Mouse (Mus musculus): ENCODE measurements at regions not wholly inside any gene's neighbourhood (a gene's known extent, or its start where the extent isn't known, plus 50 kb on each side); places are given as distances from the start of the nearest gene placed in this dataset.
A peak's percentile ranks its signal among the peaks of the same experiment; 100 is the strongest.

DNA sequence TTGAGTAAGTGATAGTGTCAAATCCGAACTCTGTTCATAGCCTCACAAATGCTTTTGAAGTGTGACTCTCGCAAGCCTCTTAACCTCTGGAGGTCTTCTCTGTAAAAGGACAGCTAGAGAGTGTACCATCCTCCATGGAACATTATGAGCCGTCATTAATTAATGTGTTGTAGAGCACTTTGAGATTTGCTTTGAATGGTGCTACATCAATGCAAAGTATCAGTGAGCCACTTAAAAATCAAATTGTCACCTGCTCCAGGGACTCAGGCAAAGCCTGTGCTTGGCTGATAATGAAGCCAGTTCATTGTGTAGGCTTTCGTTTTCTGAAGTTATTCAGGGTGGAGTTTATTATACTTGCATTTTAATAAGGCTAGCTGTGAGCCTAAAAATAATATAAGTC, 801.8 kb upstream of the B3galt2 start:
- TF ChIP-seq CTCF (conservative IDR thresholded peaks at IDR 0.05), result no peak

DNA sequence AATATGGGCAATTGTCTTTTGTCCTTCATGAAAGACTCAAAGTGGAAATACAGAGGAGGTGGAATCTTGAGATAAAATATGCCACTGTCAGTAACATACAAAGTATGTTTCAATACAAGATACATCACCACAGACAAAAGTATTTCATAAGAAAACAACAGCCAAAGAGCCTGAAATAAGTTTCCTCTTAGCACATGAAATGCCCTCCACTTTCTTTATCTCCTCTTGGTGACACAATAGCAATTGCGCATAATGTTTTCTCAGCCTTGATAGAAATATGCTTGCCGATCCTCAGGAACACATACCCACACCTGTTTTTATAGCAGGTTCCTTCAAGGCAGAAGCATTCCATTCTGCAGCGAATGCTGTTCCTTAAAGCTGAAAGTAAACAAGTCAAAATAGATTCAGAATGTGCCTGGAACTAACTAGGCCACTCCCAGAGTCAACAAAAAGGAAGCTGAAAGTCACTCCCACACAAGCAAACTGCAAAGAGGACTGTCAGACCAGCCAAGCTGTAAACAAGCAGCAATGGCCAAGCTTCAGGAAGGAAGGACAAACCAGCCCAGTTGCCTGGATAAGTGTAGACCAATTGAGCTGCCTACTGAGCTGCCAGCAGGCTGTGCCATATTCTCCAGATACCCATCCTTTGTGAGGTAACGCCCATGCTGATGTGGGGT, 773.3 kb upstream of the B3galt2 start:
- no peak for TF ChIP-seq CTCF (conservative IDR thresholded peaks at IDR 0.05)
- no peak for DNase-seq (ENCODE audit: low spot score in 2 of 2)
- Histone ChIP-seq H3K27ac (no peak overlapping the region), H3K4me3 (no peak overlapping the region)

More for the DNA sequence above, 801.8 kb upstream of the B3galt2 start:
- no peak for DNase-seq (ENCODE audit: low spot score in 2 of 2)
- no peak overlapping the region for H3K4me3 ChIP-seq
- H3K27ac ChIP-seq, result no peak overlapping the region

DNA sequence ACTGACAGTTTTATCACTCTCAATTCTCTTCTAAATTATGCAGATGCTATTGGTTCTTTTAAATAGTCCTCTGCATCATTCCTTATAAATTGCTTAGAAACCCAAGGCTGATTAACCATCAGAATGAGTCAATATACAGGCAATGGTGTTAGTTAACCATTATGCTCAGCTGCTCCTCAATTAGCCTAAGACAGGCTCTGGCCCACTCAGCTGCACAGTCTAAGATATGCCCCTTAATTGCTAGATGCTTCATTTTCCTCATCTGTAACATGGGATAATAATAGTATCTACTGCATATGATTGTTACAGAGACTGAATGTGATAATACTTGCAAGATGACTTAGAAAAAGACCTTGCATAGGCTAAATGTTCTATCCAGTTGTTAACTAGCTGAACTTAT, 748.6 kb upstream of the B3galt2 start:
- no peak overlapping the region for H3K27ac ChIP-seq
- no peak overlapping the region for H3K4me3 ChIP-seq
- DNase-seq (ENCODE audit: low spot score in 2 of 2), result no peak
- no peak for TF ChIP-seq CTCF (conservative IDR thresholded peaks at IDR 0.05)

DNA sequence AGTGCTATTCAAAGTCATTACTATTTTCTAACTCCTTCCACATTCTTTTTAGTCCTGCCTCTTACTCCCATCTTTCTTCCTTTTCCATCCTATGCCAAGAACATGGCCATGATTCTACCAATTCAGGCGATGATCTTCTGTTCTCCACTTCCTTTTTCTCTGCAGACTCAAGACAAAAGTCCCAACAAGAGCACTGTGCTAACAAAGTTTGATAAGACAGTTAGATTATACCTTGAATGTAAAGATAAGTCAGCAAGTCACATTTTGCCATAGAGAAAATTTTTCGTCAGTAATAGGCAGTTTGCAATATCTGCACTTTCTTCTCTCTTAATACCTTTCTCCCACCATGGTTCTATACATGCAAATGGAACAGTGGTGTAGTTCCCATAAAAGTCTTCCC, 747.3 kb upstream of the B3galt2 start:
- Histone ChIP-seq H3K4me3 (no peak overlapping the region), H3K27ac (no peak overlapping the region)
- no peak for TF ChIP-seq CTCF (conservative IDR thresholded peaks at IDR 0.05)
- DNase-seq (ENCODE audit: low spot score in 2 of 2), result no peak

GRCm38 (mm10) chr1:142894145-142894544, 746.3 kb upstream of the B3galt2 start:
- Histone ChIP-seq H3K4me3 (no peak overlapping the region), H3K27ac (no peak overlapping the region)
- no peak for TF ChIP-seq CTCF (conservative IDR thresholded peaks at IDR 0.05)
- DNase-seq (ENCODE audit: low spot score in 2 of 2), result no peak

DNA sequence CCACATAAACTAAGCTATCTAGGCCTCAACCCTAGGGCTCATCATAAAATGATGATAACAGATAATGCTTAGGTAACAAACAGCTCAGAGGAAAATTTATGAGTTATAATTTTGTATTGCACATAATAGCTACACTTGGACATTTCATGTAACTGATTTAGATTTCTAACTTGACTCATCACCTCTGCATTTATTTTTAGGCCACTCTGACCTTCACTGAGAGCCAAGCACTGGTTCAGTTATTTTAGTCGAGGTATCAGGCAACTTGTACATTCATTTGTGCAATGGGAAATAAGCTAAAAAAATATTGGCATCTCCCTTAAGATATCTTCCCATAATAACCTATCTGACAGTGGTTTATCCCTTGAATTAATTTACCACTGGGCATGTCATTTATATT, 745.4 kb upstream of the B3galt2 start:
- no peak for DNase-seq (ENCODE audit: low spot score in 2 of 2)
- no peak for TF ChIP-seq CTCF (conservative IDR thresholded peaks at IDR 0.05)
- no peak overlapping the region for H3K27ac ChIP-seq
- H3K4me3 ChIP-seq, result no peak overlapping the region

GRCm38 (mm10) chr1:142909907-142910306, 730.6 kb upstream of the B3galt2 start:
- H3K27ac ChIP-seq, result no peak overlapping the region
- H3K4me3 ChIP-seq, result no peak overlapping the region

DNA sequence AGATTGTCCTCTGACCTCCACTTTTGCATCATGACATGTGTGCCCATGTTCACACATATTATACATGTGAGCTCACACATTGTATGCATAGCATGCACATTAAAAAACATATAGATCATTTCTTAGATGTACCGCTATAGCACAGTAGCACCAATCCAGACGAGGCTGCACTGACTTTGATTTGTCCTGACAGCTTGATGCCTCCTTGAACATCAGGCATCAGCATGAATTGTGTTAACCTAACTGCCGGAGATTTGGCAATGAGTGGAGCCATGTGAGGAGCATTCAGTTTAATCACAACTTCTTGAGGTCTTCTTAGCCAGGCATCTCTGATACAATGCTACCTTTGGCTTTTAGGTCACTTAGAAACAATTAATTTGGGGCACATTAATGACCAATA, 683.8 kb upstream of the B3galt2 start:
- DNase-seq (ENCODE audit: low spot score in 2 of 2), result no peak
- no peak for TF ChIP-seq CTCF (conservative IDR thresholded peaks at IDR 0.05)
- no peak overlapping the region for H3K27ac ChIP-seq
- H3K4me3 ChIP-seq, result no peak overlapping the region

More at GRCm38 (mm10) chr1:142909907-142910306, 730.6 kb upstream of the B3galt2 start:
- no peak for TF ChIP-seq CTCF (conservative IDR thresholded peaks at IDR 0.05)
- DNase-seq (ENCODE audit: low spot score in 2 of 2), result no peak

GRCm38 (mm10) chr1:142971475-142971874, 669.0 kb upstream of the B3galt2 start:
- peak overlapping the region; percentile 46; the same call in 1 of the 2 replicates for H3K27ac ChIP-seq
- no peak for DNase-seq (ENCODE audit: low spot score in 2 of 2)
- no peak overlapping the region for H3K4me3 ChIP-seq
- TF ChIP-seq CTCF (conservative IDR thresholded peaks at IDR 0.05), result no peak

- DNase-seq (ENCODE audit: low spot score in 2 of 2), result no peak
- Histone ChIP-seq H3K4me3 (no peak overlapping the region), H3K27ac (no peak overlapping the region)
- TF ChIP-seq CTCF (conservative IDR thresholded peaks at IDR 0.05), result no peak
Observed at GRCm38 (mm10) chr1:142973387-142973786, 667.1 kb upstream of the B3galt2 start.

DNA sequence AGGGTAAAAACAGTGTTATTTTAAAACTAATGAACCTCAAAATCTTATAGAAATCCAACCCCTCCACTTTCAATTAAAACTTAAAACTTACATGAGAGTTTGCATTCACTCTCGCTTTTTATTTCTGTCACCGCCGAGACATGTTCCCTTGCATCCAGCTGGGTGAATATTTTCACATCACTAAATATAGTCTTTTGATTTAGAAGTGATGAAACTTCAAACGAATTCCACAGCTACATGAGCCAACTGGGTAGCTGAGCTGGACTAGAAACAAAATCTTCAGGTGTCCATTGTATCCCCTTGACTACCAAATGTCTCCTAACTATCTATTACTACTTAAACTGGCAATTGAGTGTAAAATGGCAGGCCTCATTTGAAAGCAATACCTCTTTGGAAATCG, 657.5 kb upstream of the B3galt2 start:
- no peak overlapping the region for H3K27ac ChIP-seq
- no peak for TF ChIP-seq CTCF (conservative IDR thresholded peaks at IDR 0.05)
- no peak for DNase-seq (ENCODE audit: low spot score in 2 of 2)
- no peak overlapping the region for H3K4me3 ChIP-seq

- TF ChIP-seq CTCF (conservative IDR thresholded peaks at IDR 0.05), result no peak
- DNase-seq (ENCODE audit: low spot score in 2 of 2), result no peak
- H3K4me3 ChIP-seq, result no peak overlapping the region
- no peak overlapping the region for H3K27ac ChIP-seq
Observed at GRCm38 (mm10) chr1:142983641-142984040, 656.8 kb upstream of the B3galt2 start.

- no peak for TF ChIP-seq CTCF (conservative IDR thresholded peaks at IDR 0.05)
- no peak for DNase-seq (ENCODE audit: low spot score in 2 of 2)
- no peak overlapping the region for H3K27ac ChIP-seq
- no peak overlapping the region for H3K4me3 ChIP-seq
Observed at GRCm38 (mm10) chr1:142985516-142985915, 654.9 kb upstream of the B3galt2 start.

DNA sequence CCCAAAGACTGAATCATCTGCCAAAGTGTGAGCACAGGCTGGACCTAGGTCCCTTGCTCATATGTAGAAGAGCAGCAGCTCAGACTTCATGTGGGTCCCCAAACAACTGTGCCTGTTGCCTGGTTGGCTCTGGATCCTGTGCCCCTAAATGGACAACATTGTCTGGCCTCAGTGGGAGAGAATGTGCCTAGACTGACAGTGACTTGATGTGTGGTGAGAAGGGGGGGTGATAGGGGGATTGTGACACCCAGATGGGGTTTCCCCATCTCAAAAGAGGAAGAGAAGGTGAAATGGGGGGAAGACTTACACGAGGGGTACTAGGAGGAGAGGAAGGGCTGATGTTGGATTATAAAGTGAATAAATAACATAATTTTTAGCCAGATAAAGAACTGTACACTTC, 640.2 kb upstream of the B3galt2 start:
- H3K4me3 ChIP-seq, result no peak overlapping the region
- H3K27ac ChIP-seq, result no peak overlapping the region
- TF ChIP-seq CTCF (conservative IDR thresholded peaks at IDR 0.05), result no peak
- DNase-seq (ENCODE audit: low spot score in 2 of 2), result no peak

Measured in layer of hippocampus, adult 2 months (tissue).